Mouse (Mus musculus) left cerebral cortex, postnatal 4 days (tissue): ENCODE measurements around the gene Rasgrp1. TPM values are rescaled to one million over a fixed set of nuclear protein-coding genes. Genes with fewer than 3 reads are reported as not detected.

ENCODE experiments used
- DNase-seq: peaks from one replicate; pipeline ENCODE4 v3.0.0-alpha.2; 2022
- intact Hi-C: fragments of 180-260 bp; cut with DNase I; formaldehyde crosslinking; loops from one replicate; pipeline ENCODE4 v1.15.1; 2025
- total RNA-seq, 2 experiments: library from RNA; stranded (reverse); gene quantifications; 2 replicates each; pipeline ENCODE4 v1.2.3; 2021

Gene Rasgrp1
- total RNA-seq, 2 experiments from 2014 or later, result 30.3 to 35.2 TPM

DNA sequence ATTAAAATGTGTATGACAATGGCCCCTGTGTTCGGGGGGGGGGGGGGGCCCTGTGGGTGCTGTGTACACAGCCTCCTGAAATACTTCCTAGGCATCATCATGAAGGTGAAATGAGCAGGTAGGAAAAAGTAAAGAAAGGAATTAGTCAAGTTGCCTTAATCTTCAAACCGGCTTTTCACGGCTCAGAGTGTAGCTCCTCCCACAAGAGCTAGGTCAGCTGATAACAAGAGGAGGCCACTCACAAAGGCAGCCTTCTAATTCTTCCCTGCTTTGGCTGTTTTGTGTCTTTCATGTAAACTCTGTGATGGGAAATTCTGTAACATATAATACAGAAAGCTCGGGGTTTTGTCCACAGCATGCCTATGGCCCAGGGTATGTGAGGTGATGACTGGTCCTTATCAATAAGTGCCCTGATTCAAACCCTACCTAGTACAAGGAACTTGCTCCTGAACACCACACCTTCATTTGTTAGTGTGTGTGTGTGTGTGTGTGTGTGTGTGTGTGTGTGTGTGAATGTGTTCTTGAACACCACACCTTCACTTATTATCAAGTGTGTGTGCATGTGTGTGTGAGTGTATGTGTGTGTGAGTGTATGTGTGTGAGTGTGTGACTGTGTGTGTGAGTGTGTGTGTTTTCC is 7.1 kb downstream of the Rasgrp1 start:
- intact Hi-C loops, result loop anchor here (10.0 kb wide), 1 partner anchor 99 kb away; no protein-coding TSS in a partner anchor

DNA sequence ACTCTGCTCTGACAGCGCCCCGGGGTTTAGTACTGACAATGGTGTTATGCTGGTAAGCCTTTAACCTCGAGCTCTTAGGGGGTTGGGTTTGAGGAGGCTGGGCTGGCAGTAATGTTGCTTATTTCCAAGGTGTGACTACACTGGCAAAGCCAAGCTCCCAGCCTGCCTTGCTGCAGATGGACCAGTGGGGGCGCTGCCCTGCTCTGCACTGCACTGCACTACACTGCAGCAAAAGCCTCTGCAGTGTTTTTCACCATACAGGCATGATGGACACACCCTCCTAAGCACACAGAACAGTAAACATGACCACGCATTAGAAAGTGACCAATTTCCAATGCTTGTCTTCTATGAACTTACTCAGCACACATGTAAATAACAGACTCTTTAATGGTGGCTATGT is 11.2 kb downstream of the Rasgrp1 start:
- intact Hi-C loops, result loop anchor here (10.0 kb wide), 1 partner anchor 103 kb away; no protein-coding TSS in a partner anchor
- no peak for DNase-seq

More for the DNA sequence above, 7.1 kb downstream of the Rasgrp1 start:
- no peak for DNase-seq

GRCm38 (mm10) chr2:117328521-117329285 is 14.1 kb downstream of the Rasgrp1 start:
- intact Hi-C loops, result no loop called here
- DNase-seq, result no peak

DNA sequence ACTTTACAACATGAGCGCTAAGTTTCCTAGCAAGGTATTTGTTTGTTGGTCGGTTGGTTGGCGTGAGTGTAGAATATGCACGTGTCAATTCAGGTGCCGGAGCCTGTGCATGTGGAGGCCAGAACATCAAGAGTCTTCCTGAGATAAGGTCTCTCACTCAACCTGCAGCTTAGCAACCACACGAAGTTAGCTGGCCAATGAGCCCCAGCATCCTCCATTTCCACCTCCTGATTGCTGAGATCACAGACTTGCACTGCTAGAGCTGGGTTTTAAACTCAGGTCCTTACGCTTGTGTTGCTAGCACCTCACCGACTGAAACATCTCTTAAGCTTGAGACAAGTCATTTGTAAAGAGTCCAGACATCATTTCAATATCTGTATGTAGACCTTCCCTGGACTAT is 20.4 kb downstream of the Rasgrp1 start:
- intact Hi-C loops, result no loop called here
- no peak for DNase-seq

- no peak for DNase-seq
- intact Hi-C loops, result no loop called here
Measured at GRCm38 (mm10) chr2:117321231-117321630, 21.6 kb downstream of the Rasgrp1 start.

- intact Hi-C loops, result no loop called here
- DNase-seq, result no peak
Measured at GRCm38 (mm10) chr2:117318991-117319390, 23.8 kb downstream of the Rasgrp1 start.

DNA sequence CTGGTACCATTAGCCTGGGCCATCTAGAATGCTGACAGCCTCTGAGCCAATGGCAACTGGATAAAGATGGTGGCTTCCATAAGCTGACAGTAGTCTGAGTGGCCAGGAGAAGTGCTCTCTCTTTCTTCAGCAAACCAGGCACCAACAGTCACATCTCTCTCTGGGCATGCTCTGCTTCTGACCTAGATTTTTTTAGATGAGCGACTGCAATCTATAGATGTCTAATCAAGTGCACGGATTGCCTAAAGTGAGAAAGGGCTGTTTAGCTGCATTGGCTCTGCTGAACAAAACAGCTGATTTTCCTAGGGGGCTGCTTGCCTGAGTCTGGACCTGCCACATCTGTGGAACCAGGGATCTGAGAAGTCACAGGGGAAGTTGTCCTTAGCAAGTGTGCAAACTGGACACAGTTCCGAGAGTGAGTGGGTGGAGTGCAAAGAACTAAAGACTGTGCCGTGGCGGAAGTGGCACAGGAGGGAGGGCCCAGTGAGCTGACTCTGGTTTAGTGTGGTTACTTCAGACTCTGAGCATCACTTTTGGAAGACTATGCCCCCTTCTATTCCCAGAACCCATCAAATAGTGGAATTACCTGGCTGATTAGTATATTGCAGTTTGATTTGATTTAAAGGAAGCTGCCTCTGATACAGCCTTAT is 29.1 kb downstream of the Rasgrp1 start:
- no peak for DNase-seq
- intact Hi-C loops, result no loop called here

- intact Hi-C loops, result no loop called here
- no peak for DNase-seq
Measured at GRCm38 (mm10) chr2:117312441-117312895, 30.3 kb downstream of the Rasgrp1 start.

DNA sequence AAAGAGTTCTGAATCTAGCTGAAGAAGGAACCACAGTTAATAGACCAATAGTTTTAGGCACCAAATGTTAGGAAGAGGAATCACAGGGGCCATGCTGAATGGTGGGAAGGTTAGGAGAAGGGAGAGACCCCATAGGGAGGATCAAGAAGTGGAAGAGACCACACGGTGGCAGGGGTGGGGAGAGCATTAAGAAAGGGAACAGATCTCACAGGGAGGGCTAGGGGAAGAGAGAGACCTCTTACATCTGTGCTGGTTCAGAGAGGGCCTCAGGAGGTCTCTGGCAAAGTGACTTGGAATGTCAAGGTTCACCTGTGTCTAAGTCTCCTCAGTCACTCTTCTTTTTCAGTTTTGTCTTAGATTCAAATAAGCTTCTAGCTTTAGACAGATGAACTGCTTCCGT is 30.8 kb downstream of the Rasgrp1 start:
- intact Hi-C loops, result no loop called here

DNA sequence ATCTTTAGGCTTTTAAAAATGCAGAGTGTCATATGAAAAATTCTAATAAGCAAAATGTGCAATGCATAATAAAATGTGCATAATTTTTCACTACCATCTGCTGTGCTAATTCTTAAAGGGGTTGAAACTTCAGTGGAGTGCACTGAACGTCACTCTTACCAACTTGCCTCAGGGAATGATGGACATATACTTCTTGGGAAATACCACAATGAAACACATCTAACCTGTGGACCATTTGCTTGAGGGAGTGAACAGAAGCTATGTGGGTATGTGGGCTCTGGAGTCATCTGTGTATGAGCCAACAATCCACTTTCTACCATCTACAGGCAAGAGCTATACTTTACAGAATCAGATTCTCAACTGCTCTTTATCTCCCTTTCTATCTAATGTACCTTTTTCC is 31.5 kb downstream of the Rasgrp1 start:
- DNase-seq, result no peak
- intact Hi-C loops, result no loop called here

More for the DNA sequence above, 30.8 kb downstream of the Rasgrp1 start:
- no peak for DNase-seq

GRCm38 (mm10) chr2:117309046-117309445 is 33.8 kb downstream of the Rasgrp1 start:
- intact Hi-C loops, result no loop called here
- no peak for DNase-seq

GRCm38 (mm10) chr2:117307959-117308358 is 34.8 kb downstream of the Rasgrp1 start:
- DNase-seq, result no peak
- intact Hi-C loops, result no loop called here

DNA sequence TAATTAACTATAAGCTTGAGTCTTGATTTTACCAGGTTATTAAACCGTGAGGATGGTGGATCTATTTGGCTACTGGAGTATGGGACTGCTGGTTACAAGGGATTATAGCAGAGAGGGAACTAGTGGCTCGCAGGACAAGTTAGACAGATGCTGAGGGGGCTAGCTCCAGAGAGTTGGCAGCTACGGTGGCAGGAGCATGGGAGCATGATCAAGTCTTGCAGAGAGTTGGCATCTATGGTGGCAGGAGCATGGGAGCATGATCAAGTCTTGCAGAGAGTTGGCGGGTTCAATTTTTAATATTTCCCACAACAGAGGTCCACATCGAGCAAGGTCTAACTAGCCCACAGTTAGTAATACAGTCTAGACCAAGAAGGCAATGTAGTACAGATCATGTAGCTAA is 37.9 kb downstream of the Rasgrp1 start:
- intact Hi-C loops, result no loop called here
- peak; percentile 52 for DNase-seq

GRCm38 (mm10) chr2:117303391-117304350 is 39.1 kb downstream of the Rasgrp1 start:
- intact Hi-C loops, result no loop called here
- no peak for DNase-seq

- DNase-seq, result no peak
- intact Hi-C loops, result no loop called here
Measured at GRCm38 (mm10) chr2:117299596-117300448, 43.0 kb downstream of the Rasgrp1 start.

DNA sequence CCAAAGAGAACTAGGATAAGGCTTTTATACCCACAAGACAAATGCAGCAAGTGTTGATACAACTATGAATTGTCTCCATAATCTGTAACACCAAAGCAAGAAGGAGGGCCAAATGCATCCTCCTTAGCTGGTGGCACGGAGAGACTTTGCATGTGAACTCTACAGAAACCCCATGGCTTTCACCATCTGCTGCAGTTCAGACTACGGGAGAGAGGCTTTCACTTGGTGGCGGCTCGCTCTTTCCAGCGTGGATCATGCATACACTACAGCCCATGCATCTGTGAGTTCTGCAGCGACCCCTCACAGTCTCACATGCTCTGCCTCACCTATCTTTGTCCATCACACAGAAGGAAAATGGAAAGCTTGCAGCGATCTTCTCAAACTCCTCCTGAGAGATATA is 54.5 kb downstream of the Rasgrp1 start:
- intact Hi-C loops, result no loop called here
- peak; percentile 21 for DNase-seq

DNA sequence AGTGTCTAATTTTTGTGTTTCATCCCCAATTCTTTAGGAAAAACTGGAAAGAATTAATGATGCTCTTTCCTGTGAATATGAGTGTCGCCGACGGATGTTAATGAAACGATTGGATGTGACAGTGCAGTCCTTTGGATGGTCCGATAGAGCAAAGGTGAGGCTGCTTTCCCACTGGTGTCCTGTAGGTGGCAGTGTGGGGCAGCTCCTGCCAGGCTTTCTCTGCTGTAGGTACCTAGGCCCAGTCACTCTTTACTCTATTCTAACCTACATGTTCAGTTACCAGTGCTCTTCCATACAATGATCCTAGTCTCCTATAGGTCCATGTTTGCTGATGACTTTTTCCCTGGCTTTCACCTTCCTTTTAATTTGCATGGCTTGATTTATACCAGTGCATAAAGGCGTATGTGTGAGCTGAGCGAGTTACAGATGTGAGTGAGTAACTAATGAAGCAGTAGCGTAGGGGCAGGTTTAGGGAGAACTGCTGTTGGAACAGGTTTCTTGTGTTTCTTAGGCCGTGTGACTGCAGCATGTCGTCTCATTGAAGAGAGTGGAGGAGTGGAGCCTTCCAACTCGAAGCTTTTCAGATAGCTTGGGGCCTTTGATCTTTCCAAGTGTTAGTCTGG is 78.9 kb downstream of the Rasgrp1 start:
- intact Hi-C loops, result loop anchor here (2.0 kb wide), 1 partner anchor 175 kb away; no protein-coding TSS in a partner anchor
- peak; percentile 67 for DNase-seq

- intact Hi-C loops, result no loop called here
- no peak for DNase-seq
Measured at GRCm38 (mm10) chr2:117262184-117262583, 80.6 kb downstream of the Rasgrp1 start.

- intact Hi-C loops, result no loop called here
- no peak for DNase-seq
Measured at GRCm38 (mm10) chr2:117257617-117258016, 85.2 kb downstream of the Rasgrp1 start.
